Mouse (Mus musculus) forebrain, embryonic 16.5 days (tissue): ENCODE results near the gene Oasl1. TPM values are rescaled to one million over a fixed set of nuclear protein-coding genes. Genes with fewer than 3 reads are reported as not detected.

ENCODE experiments used
- ATAC-seq: fragments of 200-750 bp; cut with Nextera tagmentation; 2 replicates; pipeline ENCODE4 v1.8.0; 2017; ENCODE audit warnings: mild to moderate bottlenecking, moderate library complexity
- H3K27ac ChIP-seq: fragments of 300-500 bp; sonication (generic); 2 replicates; pipeline ENCODE4 v1.5.1; 2014; ENCODE audit warnings: low read length, control low read depth
- H3K27me3 ChIP-seq: fragments of 300-500 bp; sonication (generic); replicated peaks from 2 replicates; pipeline ENCODE4 v1.6.1; 2014; ENCODE audit warnings: low read length; ENCODE audit not compliant: control insufficient read depth, insufficient read depth
- H3K36me3 ChIP-seq: fragments of 300-500 bp; sonication (generic); 2 replicates; pipeline ENCODE4 v1.6.1; 2014; ENCODE audit not compliant: control insufficient read depth, insufficient read depth
- H3K4me1 ChIP-seq: fragments of 300-500 bp; sonication (generic); replicated peaks from 2 replicates; pipeline ENCODE4 v1.6.1; 2014; ENCODE audit warnings: low read length; ENCODE audit not compliant: control insufficient read depth, insufficient read depth
- H3K4me2 ChIP-seq: fragments of 300-500 bp; sonication (generic); 2 replicates; pipeline ENCODE4 v1.6.1; 2014; ENCODE audit warnings: mild to moderate bottlenecking, low read length, control low read depth
- H3K4me3 ChIP-seq: fragments of 300-500 bp; sonication (generic); replicated peaks from 2 replicates; pipeline ENCODE4 v1.5.1; 2014; ENCODE audit warnings: mild to moderate bottlenecking, low read length, control low read depth
- H3K9ac ChIP-seq: fragments of 300-500 bp; sonication (generic); replicated peaks from 2 replicates; pipeline ENCODE4 v1.6.1; 2014; ENCODE audit warnings: low read depth, low read length, control low read depth
- H3K9me3 ChIP-seq: fragments of 300-500 bp; sonication (generic); 2 replicates; pipeline ENCODE4 v1.6.1; 2016; ENCODE audit warnings: low read length; ENCODE audit not compliant: control insufficient read depth
- WGBS: fragments of 180-500 bp; shearing (Covaris S2); extraction: QIAGEN DNeasy Blood & Tissue Kit; methylation state at CpG from one replicate; pipeline ENCODE4 v1.1.7; 2014; 5-methylcytosine and 5-hydroxymethylcytosine counted together
- polyA plus RNA-seq: library from polyadenylated mRNA; unstranded; fragments of >200 nt; fragmentation: Nextera tagmentation; extraction: Ambion mirVana; gene quantifications from 2 replicates; pipeline ENCODE4 v1.2.1, GENCODE M21; 2015

The Oasl1 gene
- polyA plus RNA-seq, 1 experiment from 2014 or later = 0.41 TPM

DNA sequence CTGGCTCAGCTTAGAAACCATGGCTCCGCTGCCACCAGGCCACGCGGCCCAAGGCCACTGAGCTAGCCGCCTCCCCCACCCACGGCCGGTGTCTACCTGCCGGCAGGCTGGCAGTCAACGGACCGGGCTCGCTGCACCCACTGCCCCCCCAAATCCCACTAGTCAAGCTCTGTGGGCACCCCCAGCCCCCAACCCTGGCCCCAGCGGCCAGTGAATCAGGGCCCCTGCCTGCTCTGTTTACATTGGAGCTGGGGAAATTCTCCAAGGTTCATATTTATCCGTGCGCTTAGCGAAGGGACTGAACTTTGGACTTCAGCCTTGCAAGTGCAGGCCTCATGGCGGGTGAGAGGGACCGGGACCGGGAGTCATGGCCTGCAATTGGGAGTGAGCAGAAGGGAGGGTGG, 47.8 kb downstream of the Oasl1 start, which contains the start of gene Hnf1a:
TSS of gene Hnf1a (minus strand) at position 271 of the 404 bp plus-strand sequence.
- Histone ChIP-seq H3K27ac (no peak within 1 kb of the TSS), H3K27me3 (0 out of 2 replicates have a peak, but pooled peaks cover 2% of the 10 kb centered on the region), H3K4me1 (no peaks in the 10 kb centered on the region), H3K4me2 (no peak within 1 kb of the TSS), H3K36me3 (no peaks in the 10 kb centered on the region), H3K9me3 (no peaks in the 10 kb centered on the region), H3K4me3 (no peak within 1 kb of the TSS), H3K9ac (no peak within 1 kb of the TSS)
- no peak for ATAC-seq
- 87% methylated on average over 17 of the region's 17 CpGs for WGBS

DNA sequence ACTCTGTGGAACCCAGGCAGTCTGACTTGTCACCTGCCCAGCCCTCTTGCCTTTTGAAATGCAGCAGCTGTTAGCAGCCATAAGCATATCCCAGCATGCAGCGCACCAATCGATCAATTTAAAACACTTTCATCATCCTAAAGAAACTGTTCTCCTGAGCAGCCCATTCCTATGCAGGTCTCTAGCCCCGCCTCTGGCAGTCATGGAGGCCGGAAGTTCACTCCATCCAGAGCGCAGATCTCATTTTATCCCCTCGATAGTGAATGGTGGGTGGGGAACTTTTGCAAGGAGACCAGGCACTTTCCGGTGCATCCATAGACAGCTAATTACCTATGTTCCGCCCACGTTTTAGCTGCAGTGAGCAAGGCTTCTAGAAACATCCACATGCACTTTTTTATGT, 49.2 kb downstream of the Oasl1 start:
- WGBS = 83% methylated on average over 9 of the region's 9 CpGs
- no peak for ATAC-seq

DNA sequence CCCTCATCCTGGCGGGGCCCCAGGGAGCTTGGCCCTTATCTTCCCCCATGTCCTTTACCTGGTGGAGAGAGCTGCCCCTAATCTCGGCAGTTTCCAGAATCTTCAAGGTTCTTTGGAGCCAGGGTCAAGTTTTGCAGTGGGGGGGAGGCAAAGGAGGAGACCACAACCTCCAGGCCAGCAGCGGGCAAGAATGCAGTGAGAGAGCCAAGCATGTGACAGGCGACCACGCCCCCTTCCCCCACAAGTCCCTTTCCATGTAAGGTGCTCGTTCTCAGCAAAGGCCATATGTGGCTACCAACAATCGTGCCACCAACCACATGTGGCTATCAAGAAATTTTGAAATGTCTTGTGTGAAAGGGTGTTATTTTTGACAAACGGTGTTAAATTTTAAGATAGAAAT, 50.1 kb downstream of the Oasl1 start:
- no peaks in the 10 kb centered on the region for H3K9me3 ChIP-seq
- 83% methylated on average over 8 of the region's 8 CpGs for WGBS
- no peak overlapping the region for H3K9ac ChIP-seq
- 0 out of 2 replicates have a peak, but pooled peaks cover 2% of the 10 kb centered on the region for H3K27me3 ChIP-seq
- H3K4me2 ChIP-seq = no peak overlapping the region
- H3K4me1 ChIP-seq = no peaks in the 10 kb centered on the region
- no peak overlapping the region for H3K4me3 ChIP-seq
- no peaks in the 10 kb centered on the region for H3K36me3 ChIP-seq
- H3K27ac ChIP-seq = no peak overlapping the region
- no peak for ATAC-seq

More for the DNA sequence above, 49.2 kb downstream of the Oasl1 start:
- Histone ChIP-seq H3K27ac (no peak overlapping the region), H3K4me2 (no peak overlapping the region), H3K4me1 (no peaks in the 10 kb centered on the region), H3K4me3 (no peak overlapping the region), H3K36me3 (no peaks in the 10 kb centered on the region), H3K9ac (no peak overlapping the region), H3K9me3 (no peaks in the 10 kb centered on the region), H3K27me3 (0 out of 2 replicates have a peak, but pooled peaks cover 2% of the 10 kb centered on the region)

GRCm38 (mm10) chr5:114976935-114977334, 53.9 kb downstream of the Oasl1 start:
- no peak overlapping the region for H3K9ac ChIP-seq
- H3K4me3 ChIP-seq = no peak overlapping the region
- peaks cover 11% of the 10 kb centered on the region for H3K4me1 ChIP-seq
- no peaks in the 10 kb centered on the region for H3K9me3 ChIP-seq
- H3K4me2 ChIP-seq = no peak overlapping the region
- H3K36me3 ChIP-seq = no peaks in the 10 kb centered on the region
- no peak overlapping the region for H3K27ac ChIP-seq
- no peak for ATAC-seq
- 0 out of 2 replicates have a peak, but pooled peaks cover 4% of the 10 kb centered on the region for H3K27me3 ChIP-seq

DNA sequence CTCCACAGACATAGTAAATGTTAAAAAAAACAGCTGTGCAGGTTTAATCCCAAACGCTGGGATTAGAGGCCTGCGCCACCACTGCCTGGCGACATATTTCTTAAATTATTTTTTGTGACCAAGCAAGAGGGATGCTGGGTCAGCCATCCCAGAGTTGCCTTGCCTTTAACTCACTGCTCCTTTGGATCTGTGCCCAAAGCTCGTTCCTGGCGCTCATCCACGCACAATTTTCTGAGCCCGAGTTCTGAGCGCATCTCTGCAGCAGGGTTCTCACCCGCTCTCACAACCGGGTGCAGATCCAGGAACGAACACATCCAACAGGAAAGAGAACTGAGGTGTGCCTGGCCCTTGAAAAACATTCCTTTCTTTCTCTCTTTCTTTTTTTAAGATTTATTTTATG, 55.4 kb downstream of the Oasl1 start:
- H3K27me3 ChIP-seq = 0 out of 2 replicates have a peak, but pooled peaks cover 4% of the 10 kb centered on the region
- H3K36me3 ChIP-seq = no peaks in the 10 kb centered on the region
- H3K9ac ChIP-seq = no peak overlapping the region
- H3K9me3 ChIP-seq = no peaks in the 10 kb centered on the region
- no peak for ATAC-seq
- whole genome bisulfite sequencing = 45% methylated on average over 11 of the region's 11 CpGs
- no peak overlapping the region for H3K4me3 ChIP-seq
- peaks cover 11% of the 10 kb centered on the region for H3K4me1 ChIP-seq
- H3K4me2 ChIP-seq = no peak overlapping the region
- H3K27ac ChIP-seq = no peak overlapping the region

- Histone ChIP-seq H3K27ac (no peak overlapping the region), H3K27me3 (0 out of 2 replicates have a peak, but pooled peaks cover 4% of the 10 kb centered on the region), H3K9ac (no peak overlapping the region), H3K4me1 (peaks cover 11% of the 10 kb centered on the region), H3K4me3 (peak overlapping the region; percentile 42), H3K9me3 (no peaks in the 10 kb centered on the region), H3K36me3 (no peaks in the 10 kb centered on the region), H3K4me2 (peak overlapping the region; percentile 88)
- ATAC-seq = peak; percentile 33; the same call in 1 of the 2 replicates
- 4% methylated on average over 6 of the region's 6 CpGs for WGBS
These were observed 55.8 kb downstream of the Oasl1 start for GRCm38 (mm10) chr5:114978888-114979249.

GRCm38 (mm10) chr5:114979250-114980121, 56.4 kb downstream of the Oasl1 start:
- H3K36me3 ChIP-seq = no peaks in the 10 kb centered on the region
- H3K4me3 ChIP-seq = peak overlapping the region; percentile 42
- peak overlapping the region; percentile 88 for H3K4me2 ChIP-seq
- H3K27ac ChIP-seq = no peak overlapping the region
- H3K9me3 ChIP-seq = no peaks in the 10 kb centered on the region
- peaks cover 11% of the 10 kb centered on the region for H3K4me1 ChIP-seq
- peak; percentile 49; the same call in 1 of the 2 replicates for ATAC-seq
- H3K9ac ChIP-seq = peak overlapping the region; percentile 39
- 0 out of 2 replicates have a peak, but pooled peaks cover 4% of the 10 kb centered on the region for H3K27me3 ChIP-seq
- WGBS = 5% methylated on average over 32 of the region's 32 CpGs

- no peak for ATAC-seq
These were observed 57.2 kb downstream of the Oasl1 start for GRCm38 (mm10) chr5:114980122-114980748.

DNA sequence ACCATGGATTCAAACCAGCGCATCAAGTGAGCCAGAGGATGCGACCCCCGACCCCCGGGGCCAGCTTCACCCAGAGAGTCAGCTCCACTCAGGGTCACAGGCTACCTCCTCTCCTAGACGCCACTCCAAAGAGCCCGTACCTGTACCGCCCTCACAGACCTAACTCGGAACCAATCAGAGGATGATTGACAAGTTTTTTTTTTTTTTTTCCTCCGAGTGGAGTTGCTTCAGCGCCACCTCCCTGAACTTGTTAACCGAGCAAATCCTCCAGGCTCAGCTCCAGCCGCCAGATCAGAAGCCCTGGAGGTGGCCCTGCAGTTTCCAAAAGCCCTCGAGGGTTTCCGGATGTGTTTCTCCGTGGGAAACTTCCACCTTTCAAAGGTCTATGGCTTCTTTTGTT, 59.0 kb downstream of the Oasl1 start:
- ATAC-seq = no peak
- Histone ChIP-seq H3K36me3 (no peaks in the 10 kb centered on the region), H3K27me3 (0 out of 2 replicates have a peak, but pooled peaks cover 4% of the 10 kb centered on the region), H3K9ac (no peak overlapping the region), H3K4me2 (no peak overlapping the region), H3K9me3 (no peaks in the 10 kb centered on the region), H3K4me3 (no peak overlapping the region), H3K27ac (no peak overlapping the region), H3K4me1 (peaks cover 11% of the 10 kb centered on the region)
- 54% methylated on average over 15 of the region's 15 CpGs for WGBS

More at GRCm38 (mm10) chr5:114980122-114980748, 57.2 kb downstream of the Oasl1 start:
- Histone ChIP-seq H3K4me1 (peaks cover 11% of the 10 kb centered on the region), H3K9me3 (no peaks in the 10 kb centered on the region), H3K4me3 (peak overlapping the region; percentile 42), H3K27me3 (0 out of 2 replicates have a peak, but pooled peaks cover 4% of the 10 kb centered on the region), H3K9ac (peak overlapping the region; percentile 39), H3K36me3 (no peaks in the 10 kb centered on the region), H3K27ac (no peak overlapping the region), H3K4me2 (peak overlapping the region; percentile 88)
- 22% methylated on average over 16 of the region's 16 CpGs for WGBS
